Mouse (Mus musculus): ENCODE measurements around the gene Shoc2. TPM values are rescaled to one million over a fixed set of nuclear protein-coding genes. Genes with fewer than 3 reads are reported as not detected.

Gene Shoc2
- total RNA-seq (2021), result 10 to 100 TPM; 50.1 to 50.3 TPM
- long read RNA-seq, experiment 1, transcript Shoc2-201 (9 exons, 3,965 nt), result major isoform, 12 of 58 reads
- long read RNA-seq, experiment 1, partial matches to known transcripts, result 13 of 58 reads
- long read RNA-seq, experiment 1, other reads (novel, unspliced or antisense), result 32 of 58 reads
- long read RNA-seq, experiment 2, transcript Shoc2-201 (9 exons, 3,965 nt), result major isoform, 9 of 69 reads
- long read RNA-seq, experiment 2, partial matches to known transcripts, result 18 of 69 reads
- long read RNA-seq, experiment 2, other reads (novel, unspliced or antisense), result 40 of 69 reads

GRCm38 (mm10) chr19:53943802-53944785 lies at the start of gene Shoc2, which contains the start of gene Bbip1:
Shoc2 (plus strand) TSS chr19:53944306.
Bbip1 (minus strand) TSS chr19:53944627.
- H3K4me3 ChIP-seq, result peak within 1 kb of the TSS; percentile 76
- peak; percentile 97 to 99 for DNase-seq (ENCODE audit: low spot score in 2 of 2)
- H3K27ac ChIP-seq, result peak within 1 kb of the TSS; percentile 99
- TF ChIP-seq CTCF (conservative IDR thresholded peaks at IDR 0.05), result peak; percentile 21; the same call in 1 of the 2 replicates

- no peak for TF ChIP-seq CTCF (conservative IDR thresholded peaks at IDR 0.05)
- DNase-seq (ENCODE audit: low spot score in 2 of 2), result no peak
- Histone ChIP-seq H3K27ac (peak overlapping the region; percentile 87), H3K4me3 (no peak overlapping the region)
These were observed 49.5 kb upstream of the Shoc2 start for GRCm38 (mm10) chr19:53894538-53895121.

GRCm38 (mm10) chr19:53898046-53898445 lies 46.1 kb upstream of the Shoc2 start:
- DNase-seq (ENCODE audit: low spot score in 2 of 2), result no peak
- TF ChIP-seq CTCF (conservative IDR thresholded peaks at IDR 0.05), result no peak

GRCm38 (mm10) chr19:53898498-53898897 lies 45.6 kb upstream of the Shoc2 start:
- no peak for DNase-seq (ENCODE audit: low spot score in 2 of 2)
- Histone ChIP-seq H3K27ac (peak overlapping the region; percentile 68; the same call in 1 of the 2 replicates), H3K4me3 (no peak overlapping the region)
- no peak for TF ChIP-seq CTCF (conservative IDR thresholded peaks at IDR 0.05)

More at GRCm38 (mm10) chr19:53898046-53898445, 46.1 kb upstream of the Shoc2 start:
- Histone ChIP-seq H3K4me3 (no peak overlapping the region), H3K27ac (peak overlapping the region; percentile 68; the same call in 1 of the 2 replicates)

GRCm38 (mm10) chr19:53898970-53899900 lies 44.9 kb upstream of the Shoc2 start:
- DNase-seq (ENCODE audit: low spot score in 2 of 2), result no peak
- 0 out of 2 replicates have a peak, but pooled peaks have one; percentile 9 for TF ChIP-seq CTCF (conservative IDR thresholded peaks at IDR 0.05)
- Histone ChIP-seq H3K27ac (peak overlapping the region; percentile 68; the same call in 1 of the 2 replicates), H3K4me3 (no peak overlapping the region; the same call in 1 of the 2 replicates)

GRCm38 (mm10) chr19:53899941-53900610 lies 44.0 kb upstream of the Shoc2 start:
- Histone ChIP-seq H3K27ac (peak overlapping the region; percentile 68; the same call in 1 of the 2 replicates), H3K4me3 (no peak overlapping the region)
- TF ChIP-seq CTCF (conservative IDR thresholded peaks at IDR 0.05), result no peak
- no peak for DNase-seq (ENCODE audit: low spot score in 2 of 2)

GRCm38 (mm10) chr19:53901931-53902738 lies 42.0 kb upstream of the Shoc2 start:
- H3K27ac ChIP-seq, result peak overlapping the region; percentile 98
- peak overlapping the region; percentile 98 for H3K4me3 ChIP-seq
- no peak for DNase-seq (ENCODE audit: low spot score in 2 of 2)
- no peak for TF ChIP-seq CTCF (conservative IDR thresholded peaks at IDR 0.05)

- H3K4me3 ChIP-seq, result peak overlapping the region; percentile 98
These were observed 41.2 kb upstream of the Shoc2 start for GRCm38 (mm10) chr19:53902739-53903487.

GRCm38 (mm10) chr19:53903507-53904321 lies 40.4 kb upstream of the Shoc2 start:
- DNase-seq (ENCODE audit: low spot score in 2 of 2), result peak; percentile 44 to 54
- peak overlapping the region; percentile 98 for H3K27ac ChIP-seq
- peak overlapping the region; percentile 98 for H3K4me3 ChIP-seq
- peak; percentile 73 for TF ChIP-seq CTCF (conservative IDR thresholded peaks at IDR 0.05)

More at GRCm38 (mm10) chr19:53902739-53903487, 41.2 kb upstream of the Shoc2 start:
- H3K27ac ChIP-seq, result peak overlapping the region; percentile 98
- TF ChIP-seq CTCF (conservative IDR thresholded peaks at IDR 0.05), result no peak
- DNase-seq (ENCODE audit: low spot score in 2 of 2), result peak; percentile 93 to 96

Data from layer of hippocampus, adult 2 months (tissue).